Mouse (Mus musculus): ENCODE measurements around the gene 2410004P03Rik.

The 2410004P03Rik gene

GRCm38 (mm10) chr12:17011100-17011870, at the start of gene 2410004P03Rik:
2410004P03Rik (minus strand) TSS chr12:17011727.
- DNase-seq (ENCODE audit: low read depth, low spot score): peak; percentile 73

GRCm38 (mm10) chr12:17061183-17061722, 49.7 kb upstream of the 2410004P03Rik start:
- DNase-seq (ENCODE audit: low read depth, low spot score): no peak

GRCm38 (mm10) chr12:17058490-17058889, 47.0 kb upstream of the 2410004P03Rik start:
- no peak for DNase-seq (ENCODE audit: low read depth, low spot score)

GRCm38 (mm10) chr12:17057110-17057509, 45.6 kb upstream of the 2410004P03Rik start:
- no peak for DNase-seq (ENCODE audit: low read depth, low spot score)

- no peak for DNase-seq (ENCODE audit: low read depth, low spot score)
These were observed 44.2 kb upstream of the 2410004P03Rik start for GRCm38 (mm10) chr12:17055766-17056165.

- no peak for DNase-seq (ENCODE audit: low read depth, low spot score)
These were observed 43.2 kb upstream of the 2410004P03Rik start for GRCm38 (mm10) chr12:17054691-17055090.

GRCm38 (mm10) chr12:17052673-17053072, 41.1 kb upstream of the 2410004P03Rik start:
- DNase-seq (ENCODE audit: low read depth, low spot score): no peak

- DNase-seq (ENCODE audit: low read depth, low spot score): no peak
These were observed 39.5 kb upstream of the 2410004P03Rik start for GRCm38 (mm10) chr12:17051057-17051456.

GRCm38 (mm10) chr12:17049796-17050195, 38.3 kb upstream of the 2410004P03Rik start:
- DNase-seq (ENCODE audit: low read depth, low spot score): no peak

GRCm38 (mm10) chr12:17048979-17049612, 37.6 kb upstream of the 2410004P03Rik start:
- DNase-seq (ENCODE audit: low read depth, low spot score): no peak

- no peak for DNase-seq (ENCODE audit: low read depth, low spot score)
These were observed 31.8 kb upstream of the 2410004P03Rik start for GRCm38 (mm10) chr12:17043311-17043710.

- no peak for DNase-seq (ENCODE audit: low read depth, low spot score)
These were observed 29.0 kb upstream of the 2410004P03Rik start for GRCm38 (mm10) chr12:17040567-17040966.

- DNase-seq (ENCODE audit: low read depth, low spot score): no peak
These were observed 27.9 kb upstream of the 2410004P03Rik start for GRCm38 (mm10) chr12:17039415-17039814.

- DNase-seq (ENCODE audit: low read depth, low spot score): no peak
These were observed 26.7 kb upstream of the 2410004P03Rik start for GRCm38 (mm10) chr12:17038246-17038645.

GRCm38 (mm10) chr12:17037053-17037610, 25.6 kb upstream of the 2410004P03Rik start:
- no peak for DNase-seq (ENCODE audit: low read depth, low spot score)

- no peak for DNase-seq (ENCODE audit: low read depth, low spot score)
These were observed 25.0 kb upstream of the 2410004P03Rik start for GRCm38 (mm10) chr12:17036532-17036931.

GRCm38 (mm10) chr12:17035128-17035527, 23.6 kb upstream of the 2410004P03Rik start:
- no peak for DNase-seq (ENCODE audit: low read depth, low spot score)

- DNase-seq (ENCODE audit: low read depth, low spot score): no peak
These were observed 23.1 kb upstream of the 2410004P03Rik start for GRCm38 (mm10) chr12:17034671-17035070.

GRCm38 (mm10) chr12:17033464-17033841, 21.9 kb upstream of the 2410004P03Rik start:
- no peak for DNase-seq (ENCODE audit: low read depth, low spot score)

GRCm38 (mm10) chr12:17032694-17033463, 21.4 kb upstream of the 2410004P03Rik start:
- peak; percentile 70 for DNase-seq (ENCODE audit: low read depth, low spot score)

- DNase-seq (ENCODE audit: low read depth, low spot score): no peak
These were observed 13.1 kb upstream of the 2410004P03Rik start for GRCm38 (mm10) chr12:17024554-17025110.

All from skeletal muscle tissue, adult 2 months (tissue).